Mouse (Mus musculus): ENCODE results near the gene Dcaf1. TPM values are rescaled to one million over a fixed set of nuclear protein-coding genes. Genes with fewer than 3 reads are reported as not detected.
A peak's percentile ranks its signal among the peaks of the same experiment; 100 is the strongest.

The Dcaf1 gene
- polyA plus RNA-seq, 1 experiment: 26.2 TPM

DNA sequence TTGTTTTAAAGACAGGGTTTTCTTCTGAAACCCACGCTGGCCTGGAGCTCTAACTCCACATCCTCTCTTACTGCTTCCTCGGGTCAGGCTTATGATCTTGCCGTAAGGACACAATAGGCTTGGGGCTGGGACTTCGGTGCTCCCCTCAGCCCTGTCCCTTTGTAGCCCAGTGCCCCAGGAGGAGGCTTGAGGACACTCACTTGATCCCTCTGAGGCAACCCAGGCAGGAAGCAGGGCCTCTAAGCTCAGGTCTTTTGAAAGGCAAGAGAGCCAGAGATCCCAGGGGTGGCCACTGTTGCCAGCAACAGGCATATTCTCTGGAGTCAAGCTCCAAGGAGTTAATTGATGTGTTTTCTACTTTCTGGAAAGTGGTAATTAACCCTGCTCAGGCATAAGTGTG lies 57.8 kb downstream of the Dcaf1 start:
- 55% methylated on average over 4 of the region's 4 CpGs for WGBS
- H3K4me3 ChIP-seq (replicated peaks; ENCODE audit: insufficient read depth, low read depth, low read length): no peak overlapping the region
- H3K27me3 ChIP-seq (ENCODE audit: control insufficient read depth, insufficient read depth, low read length): no peaks in the 10 kb centered on the region
- DNase-seq: no peak
- H3K4me1 ChIP-seq (ENCODE audit: control insufficient read depth, insufficient read depth, low read length): peaks cover 14% of the 10 kb centered on the region
- no peak for TF ChIP-seq POLR2A (IDR thresholded peaks at IDR 0.05; ENCODE audit: borderline replicate concordance, insufficient read depth, low read length)
- no peak for TF ChIP-seq CTCF (IDR thresholded peaks at IDR 0.05; ENCODE audit: borderline replicate concordance, insufficient read depth, low read depth, low read length)
- no peak overlapping the region for H3K27ac ChIP-seq (ENCODE audit: insufficient read depth, low read length)

DNA sequence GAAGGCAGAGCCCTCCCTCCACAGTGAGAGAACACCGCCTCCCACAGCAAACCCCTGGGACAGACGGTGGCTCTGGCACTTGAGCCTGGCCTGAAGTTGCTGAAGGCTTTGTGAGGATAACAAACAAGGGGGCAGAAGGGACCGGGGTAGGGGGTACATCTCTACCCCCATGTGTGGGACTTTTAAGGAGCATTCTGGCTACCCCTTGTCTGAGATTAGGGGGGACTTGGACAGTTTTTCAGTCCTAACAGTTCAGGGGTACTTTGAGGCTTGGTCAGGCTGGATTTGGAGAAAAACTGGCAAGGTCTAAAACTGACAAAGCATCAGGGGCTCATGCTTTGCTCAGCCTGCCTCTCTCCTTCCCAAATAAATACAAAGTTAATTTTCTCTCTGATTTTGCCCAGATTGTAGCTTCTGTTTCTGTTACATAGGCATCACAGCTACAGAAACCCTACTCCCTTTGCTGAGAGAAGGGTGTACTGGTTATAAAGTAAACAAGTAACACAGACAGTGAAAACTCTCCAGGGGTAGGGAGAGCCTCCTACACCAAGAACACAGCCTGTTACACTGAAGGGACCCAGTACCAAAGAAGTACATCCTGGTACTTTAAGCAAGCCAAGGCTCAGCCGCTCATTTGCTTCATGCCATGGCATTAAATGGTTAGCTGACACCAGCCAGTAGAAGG lies 59.5 kb downstream of the Dcaf1 start:
- H3K4me1 ChIP-seq (ENCODE audit: control insufficient read depth, insufficient read depth, low read length): peaks cover 24% of the 10 kb centered on the region
- TF ChIP-seq CTCF (IDR thresholded peaks at IDR 0.05; ENCODE audit: borderline replicate concordance, insufficient read depth, low read depth, low read length) (no peak), POLR2A (IDR thresholded peaks at IDR 0.05; ENCODE audit: borderline replicate concordance, insufficient read depth, low read length) (no peak)
- H3K27me3 ChIP-seq (ENCODE audit: control insufficient read depth, insufficient read depth, low read length): no peaks in the 10 kb centered on the region
- no peak overlapping the region for H3K4me3 ChIP-seq (replicated peaks; ENCODE audit: insufficient read depth, low read depth, low read length)
- WGBS: 39% methylated on average over 4 of the region's 4 CpGs
- no peak overlapping the region for H3K27ac ChIP-seq (ENCODE audit: insufficient read depth, low read length)
- no peak for DNase-seq

- Histone ChIP-seq H3K4me3 (replicated peaks; ENCODE audit: insufficient read depth, low read depth, low read length) (no peak overlapping the region), H3K4me1 (ENCODE audit: control insufficient read depth, insufficient read depth, low read length) (peaks cover 21% of the 10 kb centered on the region), H3K27ac (ENCODE audit: insufficient read depth, low read length) (no peak overlapping the region), H3K27me3 (ENCODE audit: control insufficient read depth, insufficient read depth, low read length) (no peaks in the 10 kb centered on the region)
- TF ChIP-seq CTCF (IDR thresholded peaks at IDR 0.05; ENCODE audit: borderline replicate concordance, insufficient read depth, low read depth, low read length) (no peak), POLR2A (IDR thresholded peaks at IDR 0.05; ENCODE audit: borderline replicate concordance, insufficient read depth, low read length) (no peak)
- 51% methylated on average over 4 of the region's 4 CpGs for WGBS
- no peak for DNase-seq
Measured at GRCm38 (mm10) chr9:106882176-106882575, 60.5 kb downstream of the Dcaf1 start.

DNA sequence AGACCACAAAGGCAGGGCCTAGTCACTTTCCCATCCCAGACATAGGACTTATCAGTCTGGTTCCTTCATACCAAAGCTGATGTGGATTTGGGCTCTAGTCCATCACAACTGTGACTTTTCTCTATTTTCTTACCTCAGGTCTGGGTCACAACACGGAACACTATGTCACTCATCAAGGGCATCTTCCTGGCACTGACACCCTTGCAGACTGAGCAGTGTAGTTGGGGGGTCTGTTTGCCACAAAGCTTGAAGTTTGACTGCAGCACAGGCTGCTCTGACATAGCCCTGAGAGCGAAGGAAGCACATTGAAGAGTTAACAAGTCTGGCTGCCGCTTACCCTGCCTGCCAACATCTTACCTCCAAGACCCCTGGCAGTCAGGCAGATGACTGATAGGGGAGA lies 61.4 kb downstream of the Dcaf1 start:
- DNase-seq: no peak
- H3K27ac ChIP-seq (ENCODE audit: insufficient read depth, low read length): no peak overlapping the region
- WGBS: 44% methylated on average over 3 of the region's 3 CpGs
- peaks cover 21% of the 10 kb centered on the region for H3K4me1 ChIP-seq (ENCODE audit: control insufficient read depth, insufficient read depth, low read length)
- no peak overlapping the region for H3K4me3 ChIP-seq (replicated peaks; ENCODE audit: insufficient read depth, low read depth, low read length)
- no peaks in the 10 kb centered on the region for H3K27me3 ChIP-seq (ENCODE audit: control insufficient read depth, insufficient read depth, low read length)
- TF ChIP-seq POLR2A (IDR thresholded peaks at IDR 0.05; ENCODE audit: borderline replicate concordance, insufficient read depth, low read length) (no peak), CTCF (IDR thresholded peaks at IDR 0.05; ENCODE audit: borderline replicate concordance, insufficient read depth, low read depth, low read length) (no peak)

DNA sequence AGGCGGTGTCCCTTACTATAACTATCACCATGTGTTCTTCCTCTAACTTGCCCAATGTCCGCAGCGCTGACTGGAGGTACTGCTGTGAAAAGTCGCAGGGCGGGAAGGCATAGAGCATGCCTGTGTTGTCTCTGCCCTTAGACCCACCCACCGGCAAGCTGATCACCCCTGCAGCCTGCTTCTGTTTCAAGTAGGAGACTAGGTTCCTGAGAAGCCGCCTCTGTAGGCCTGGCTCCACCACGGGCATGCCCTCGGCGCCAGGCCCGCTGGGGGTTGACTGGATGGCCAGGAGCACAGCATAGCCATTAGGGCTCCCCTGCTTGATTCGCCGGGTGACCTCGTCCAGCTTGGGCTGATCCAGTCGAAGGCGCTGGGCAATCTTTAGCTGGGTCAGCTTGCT lies 62.6 kb downstream of the Dcaf1 start:
- H3K27me3 ChIP-seq (ENCODE audit: control insufficient read depth, insufficient read depth, low read length): no peaks in the 10 kb centered on the region
- H3K4me1 ChIP-seq (ENCODE audit: control insufficient read depth, insufficient read depth, low read length): peaks cover 21% of the 10 kb centered on the region
- 20% methylated on average over 16 of the region's 16 CpGs for WGBS
- no peak for TF ChIP-seq CTCF (IDR thresholded peaks at IDR 0.05; ENCODE audit: borderline replicate concordance, insufficient read depth, low read depth, low read length)
- TF ChIP-seq POLR2A (IDR thresholded peaks at IDR 0.05; ENCODE audit: borderline replicate concordance, insufficient read depth, low read length): no peak
- H3K27ac ChIP-seq (ENCODE audit: insufficient read depth, low read length): no peak overlapping the region
- DNase-seq: peak; percentile 30 to 49
- H3K4me3 ChIP-seq (replicated peaks; ENCODE audit: insufficient read depth, low read depth, low read length): no peak overlapping the region

DNA sequence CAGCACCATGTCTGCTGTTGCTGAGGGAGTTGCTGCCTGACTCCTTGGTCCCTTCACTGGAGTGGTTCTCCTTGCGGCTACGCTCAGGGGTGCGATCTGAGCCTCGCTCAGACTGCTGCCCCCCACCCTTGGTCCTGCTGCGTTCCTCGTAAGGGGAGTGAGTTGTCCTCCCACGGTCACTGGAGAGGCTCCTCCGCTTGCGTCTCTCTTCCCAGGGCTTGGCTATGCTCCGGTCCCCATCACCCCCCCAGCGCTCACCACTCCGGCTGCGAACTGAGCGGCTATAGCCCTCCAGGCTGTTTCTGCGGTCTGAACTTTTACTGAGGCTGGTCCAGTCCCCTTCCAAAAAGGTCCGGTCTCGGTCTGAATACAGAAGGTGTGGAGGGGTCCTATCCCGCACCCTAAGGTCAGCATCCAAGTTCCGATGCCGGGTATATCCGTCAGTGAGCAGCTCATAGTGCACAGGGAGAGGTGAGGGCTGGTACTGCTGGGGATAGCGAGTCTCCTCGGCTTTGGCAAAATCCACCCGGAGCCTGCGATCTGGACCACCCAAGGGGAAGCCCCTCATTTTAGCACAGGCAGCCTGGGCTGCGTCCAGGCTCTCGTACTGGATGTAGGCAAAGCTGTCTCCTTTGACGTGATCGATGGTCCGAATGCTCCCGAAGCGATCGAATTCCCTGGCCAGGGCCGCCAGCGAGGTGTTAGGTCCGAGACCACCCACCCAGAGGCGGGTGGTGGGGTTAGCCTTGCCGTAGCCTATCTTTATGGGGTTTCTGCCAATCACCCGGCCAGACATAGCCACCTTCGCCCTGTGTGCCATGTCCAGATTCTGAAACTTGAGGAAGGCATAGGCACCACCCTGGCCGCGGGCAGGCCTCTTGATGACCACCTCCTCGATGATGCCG lies 63.6 kb downstream of the Dcaf1 start:
- TF ChIP-seq CTCF (IDR thresholded peaks at IDR 0.05; ENCODE audit: borderline replicate concordance, insufficient read depth, low read depth, low read length) (no peak), POLR2A (IDR thresholded peaks at IDR 0.05; ENCODE audit: borderline replicate concordance, insufficient read depth, low read length) (no peak)
- peak; percentile 29 to 46 for DNase-seq
- Histone ChIP-seq H3K27me3 (ENCODE audit: control insufficient read depth, insufficient read depth, low read length) (no peaks in the 10 kb centered on the region), H3K4me1 (ENCODE audit: control insufficient read depth, insufficient read depth, low read length) (peaks cover 21% of the 10 kb centered on the region), H3K4me3 (replicated peaks; ENCODE audit: insufficient read depth, low read depth, low read length) (peak overlapping the region; percentile 65), H3K27ac (ENCODE audit: insufficient read depth, low read length) (no peak overlapping the region)
- 13% methylated on average over 44 of the region's 44 CpGs for WGBS

GRCm38 (mm10) chr9:106885901-106886731 lies 64.4 kb downstream of the Dcaf1 start:
- peak; percentile 77 for DNase-seq
- Histone ChIP-seq H3K4me3 (replicated peaks; ENCODE audit: insufficient read depth, low read depth, low read length) (peak overlapping the region; percentile 65), H3K4me1 (ENCODE audit: control insufficient read depth, insufficient read depth, low read length) (peaks cover 23% of the 10 kb centered on the region), H3K27ac (ENCODE audit: insufficient read depth, low read length) (peak overlapping the region; percentile 56; the same call in 1 of the 2 replicates), H3K27me3 (ENCODE audit: control insufficient read depth, insufficient read depth, low read length) (no peaks in the 10 kb centered on the region)
- WGBS: 1% methylated on average over 89 of the region's 107 CpGs
- no peak for TF ChIP-seq POLR2A (IDR thresholded peaks at IDR 0.05; ENCODE audit: borderline replicate concordance, insufficient read depth, low read length)
- no peak for TF ChIP-seq CTCF (IDR thresholded peaks at IDR 0.05; ENCODE audit: borderline replicate concordance, insufficient read depth, low read depth, low read length)

Data from cerebellum, adult 2 months (tissue).